Mouse (Mus musculus) embryonic facial prominence, embryonic 14.5 days (tissue): ENCODE data around the gene Phldb1. TPM values are rescaled to one million over a fixed set of nuclear protein-coding genes. Genes with fewer than 3 reads are reported as not detected.
A peak's percentile ranks its signal among the peaks of the same experiment; 100 is the strongest.

Experiments
- ATAC-seq: fragments of 200-750 bp; cut with Nextera tagmentation; 2 replicates; pipeline ENCODE4 v1.8.0; 2017; ENCODE audit warnings: low read depth, moderate number of reproducible peaks, moderate TSS enrichment
- DNase-seq: peaks from one replicate; pipeline ENCODE4 v3.0.0-alpha.2; 2015; ENCODE audit warnings: low spot score
- H3K27ac ChIP-seq: fragments of 300-500 bp; sonication (generic); replicated peaks from 2 replicates; pipeline ENCODE4 v1.5.1; 2014; ENCODE audit warnings: low read depth, mild to moderate bottlenecking, low read length, moderate library complexity
- H3K27me3 ChIP-seq: fragments of 300-500 bp; sonication (generic); replicated peaks from 2 replicates; pipeline ENCODE4 v1.6.1; 2014; ENCODE audit warnings: low read length; ENCODE audit not compliant: control insufficient read depth, insufficient read depth
- H3K36me3 ChIP-seq: fragments of 300-500 bp; sonication (generic); 2 replicates; pipeline ENCODE4 v1.6.1; 2014; ENCODE audit warnings: low read length, mixed read lengths; ENCODE audit not compliant: control insufficient read depth, insufficient read depth
- H3K4me1 ChIP-seq: fragments of 300-500 bp; sonication (generic); 2 replicates; pipeline ENCODE4 v1.6.1; 2014; ENCODE audit warnings: antibody characterized with exemption, low read length; ENCODE audit not compliant: control insufficient read depth, insufficient read depth
- H3K4me2 ChIP-seq: fragments of 300-500 bp; sonication (generic); 2 replicates; pipeline ENCODE4 v1.6.1; 2014; ENCODE audit warnings: low read depth, mild to moderate bottlenecking, low read length, moderate library complexity, mixed read lengths
- H3K4me3 ChIP-seq: fragments of 300-500 bp; sonication (generic); 2 replicates; pipeline ENCODE4 v1.5.1; 2014; ENCODE audit warnings: low read depth, mild to moderate bottlenecking, low read length
- H3K9ac ChIP-seq: fragments of 300-500 bp; sonication (generic); 2 replicates; pipeline ENCODE4 v1.6.1; 2014; ENCODE audit warnings: low read depth, mild to moderate bottlenecking, low read length, moderate library complexity, mixed read lengths
- H3K9me3 ChIP-seq: fragments of 300-500 bp; sonication (generic); 2 replicates; pipeline ENCODE4 v1.6.1; 2016; ENCODE audit warnings: low read length; ENCODE audit not compliant: control insufficient read depth
- WGBS: fragments of 180-500 bp; shearing (Covaris S2); extraction: QIAGEN DNeasy Blood & Tissue Kit; methylation state at CpG from one replicate; pipeline ENCODE4 v1.1.7; 2014; 5-methylcytosine and 5-hydroxymethylcytosine counted together
- polyA plus RNA-seq: library from polyadenylated mRNA; unstranded; fragments of >200 nt; fragmentation: Nextera tagmentation; extraction: Ambion mirVana; gene quantifications from 2 replicates; pipeline ENCODE4 v1.2.1, GENCODE M21; 2014

Phldb1 gene
- polyA plus RNA-seq, 1 experiment from 2014 or later = 40.3 TPM

DNA sequence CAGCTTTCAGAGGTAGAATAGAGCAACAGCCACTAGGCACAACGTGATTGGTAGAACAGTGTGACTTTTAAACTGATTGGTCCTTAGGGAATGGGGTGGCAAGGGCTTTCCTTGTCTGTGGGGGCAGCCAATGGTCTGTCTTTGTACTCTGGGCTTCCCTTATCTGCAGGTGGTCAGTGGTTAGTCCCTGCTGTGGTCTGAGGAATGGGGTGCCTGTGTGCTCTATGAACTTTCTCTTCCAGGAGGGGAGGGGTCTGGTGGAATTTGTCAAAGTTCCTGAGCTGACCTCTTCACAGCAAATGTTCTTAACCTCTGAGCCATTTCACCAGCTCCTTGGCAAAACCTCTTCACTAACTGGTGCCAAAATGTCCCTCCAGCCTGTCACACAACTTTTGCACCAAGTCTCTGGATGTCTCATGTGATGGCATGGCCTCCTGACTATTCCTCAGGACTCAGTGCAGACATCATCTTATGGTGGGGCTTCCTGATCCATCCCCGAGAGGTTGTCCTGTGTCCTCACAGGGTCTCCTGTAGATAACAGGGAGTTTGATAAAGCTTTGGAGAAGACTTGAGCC, 62.6 kb downstream of the Phldb1 start:
- no peak for ATAC-seq
- Histone ChIP-seq H3K4me1 (no peaks in the 10 kb centered on the region), H3K9ac (no peak overlapping the region), H3K27ac (no peak overlapping the region), H3K4me2 (no peak overlapping the region), H3K36me3 (no peaks in the 10 kb centered on the region), H3K27me3 (no peaks in the 10 kb centered on the region), H3K4me3 (no peak overlapping the region), H3K9me3 (no peaks in the 10 kb centered on the region)
- DNase-seq = no peak
- 74% methylated on average over 2 of the region's 2 CpGs for WGBS

DNA sequence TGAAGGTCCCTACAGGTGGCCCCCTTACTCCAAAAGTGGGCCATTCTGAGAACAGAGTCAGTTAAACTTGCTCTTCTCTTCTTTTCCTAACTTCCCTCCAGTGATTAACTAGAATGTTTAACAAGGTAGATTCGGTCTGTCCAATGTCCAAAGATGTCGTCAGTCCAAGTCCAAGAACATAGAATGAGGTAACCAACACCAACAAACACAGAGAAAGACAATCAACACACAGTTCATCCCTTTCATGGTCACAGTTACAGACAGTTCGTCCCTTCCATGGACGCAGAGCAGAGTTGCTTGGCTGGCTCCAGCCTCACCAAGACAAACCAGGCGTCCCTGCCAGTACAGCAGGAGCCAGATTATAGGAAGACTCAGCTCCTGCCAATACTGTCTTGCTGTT, 63.6 kb downstream of the Phldb1 start:
- no peaks in the 10 kb centered on the region for H3K27me3 ChIP-seq
- H3K9me3 ChIP-seq = no peaks in the 10 kb centered on the region
- no peak overlapping the region for H3K4me2 ChIP-seq
- H3K4me3 ChIP-seq = no peak overlapping the region
- 85% methylated on average over 5 of the region's 5 CpGs for WGBS
- no peaks in the 10 kb centered on the region for H3K4me1 ChIP-seq
- H3K36me3 ChIP-seq = no peaks in the 10 kb centered on the region
- H3K27ac ChIP-seq = no peak overlapping the region
- no peak overlapping the region for H3K9ac ChIP-seq
- ATAC-seq (no peak), DNase-seq (no peak)

DNA sequence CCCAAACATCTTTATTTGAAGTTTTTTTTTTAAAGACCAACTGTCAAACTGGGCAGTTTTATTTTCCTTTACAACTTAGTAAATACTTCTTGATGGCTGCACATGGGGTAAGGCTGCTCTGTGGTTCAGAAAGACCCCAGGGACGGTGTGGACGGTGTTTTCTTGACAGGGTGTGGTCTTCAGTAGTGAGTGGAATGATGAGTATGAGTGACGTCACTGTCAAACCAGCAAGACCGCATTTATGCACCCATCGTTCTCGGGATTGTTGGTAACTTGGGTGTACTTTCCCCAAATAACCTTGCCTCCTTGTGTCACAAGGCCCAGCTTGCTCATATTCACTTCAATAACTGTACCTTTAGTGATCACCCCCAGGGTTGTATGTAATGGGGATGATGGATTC, 71.3 kb downstream of the Phldb1 start:
- Histone ChIP-seq H3K4me2 (no peak overlapping the region), H3K36me3 (no peaks in the 10 kb centered on the region), H3K4me3 (no peak overlapping the region), H3K27me3 (no peaks in the 10 kb centered on the region), H3K9me3 (no peaks in the 10 kb centered on the region), H3K27ac (no peak overlapping the region), H3K4me1 (no peaks in the 10 kb centered on the region), H3K9ac (no peak overlapping the region)
- whole genome bisulfite sequencing = 84% methylated on average over 6 of the region's 6 CpGs
- no peak for ATAC-seq
- DNase-seq = no peak

DNA sequence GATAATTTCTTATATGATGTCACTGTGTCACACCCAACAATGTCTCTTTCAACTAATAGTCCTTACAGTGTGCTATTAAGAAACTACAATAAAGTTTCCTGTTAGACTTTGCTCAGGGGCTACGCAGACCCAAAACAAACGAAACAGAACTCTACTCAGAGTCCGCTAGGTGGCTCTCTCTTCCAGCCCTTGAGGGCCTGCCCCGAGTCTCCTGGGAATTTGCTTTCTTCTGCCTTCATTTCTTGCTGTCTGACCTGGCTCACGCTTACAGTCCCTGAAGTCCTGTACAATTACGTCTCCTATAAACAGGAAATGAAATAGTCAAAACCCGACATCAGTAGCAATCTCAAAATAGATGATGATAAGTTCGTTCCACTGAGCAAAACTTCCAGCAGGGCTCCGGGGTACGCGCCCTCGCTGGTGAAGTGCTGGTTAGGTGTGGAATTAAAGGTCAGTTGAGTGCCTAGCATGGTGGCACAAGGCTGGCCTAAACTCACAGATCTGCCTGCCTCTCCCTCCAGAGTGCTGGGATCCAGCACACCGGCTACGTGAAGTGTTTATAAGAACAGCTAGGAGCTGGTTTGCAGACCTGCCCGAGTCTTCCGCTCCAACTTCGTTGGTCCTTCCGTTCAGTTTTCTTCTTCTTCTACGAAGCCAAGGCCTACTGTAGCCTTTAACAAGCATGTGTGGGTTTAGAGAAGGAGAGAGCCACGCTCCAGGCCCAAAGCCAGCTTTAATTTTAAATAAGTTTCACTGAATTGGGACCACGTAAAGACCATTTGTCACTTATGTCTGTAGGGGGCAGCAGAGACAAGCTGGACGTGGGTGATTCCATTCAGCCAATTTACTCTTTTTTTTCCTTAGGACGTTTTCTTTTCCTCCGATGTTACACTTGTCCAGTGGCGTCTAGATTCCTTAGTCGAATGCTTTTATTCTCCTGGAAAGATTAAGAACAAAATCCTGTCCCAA, 79.6 kb downstream of the Phldb1 start:
- Histone ChIP-seq H3K36me3 (no peaks in the 10 kb centered on the region), H3K27ac (no peak overlapping the region), H3K27me3 (no peaks in the 10 kb centered on the region), H3K9me3 (no peaks in the 10 kb centered on the region), H3K4me2 (peak overlapping the region; percentile 56), H3K9ac (peak overlapping the region; percentile 51), H3K4me3 (peak overlapping the region; percentile 24), H3K4me1 (peaks cover 5% of the 10 kb centered on the region; the same call in 1 of the 2 replicates)
- ATAC-seq (peak; percentile 45; the same call in 1 of the 2 replicates), DNase-seq (peak; percentile 93)
- 24% methylated on average over 26 of the region's 26 CpGs for WGBS

DNA sequence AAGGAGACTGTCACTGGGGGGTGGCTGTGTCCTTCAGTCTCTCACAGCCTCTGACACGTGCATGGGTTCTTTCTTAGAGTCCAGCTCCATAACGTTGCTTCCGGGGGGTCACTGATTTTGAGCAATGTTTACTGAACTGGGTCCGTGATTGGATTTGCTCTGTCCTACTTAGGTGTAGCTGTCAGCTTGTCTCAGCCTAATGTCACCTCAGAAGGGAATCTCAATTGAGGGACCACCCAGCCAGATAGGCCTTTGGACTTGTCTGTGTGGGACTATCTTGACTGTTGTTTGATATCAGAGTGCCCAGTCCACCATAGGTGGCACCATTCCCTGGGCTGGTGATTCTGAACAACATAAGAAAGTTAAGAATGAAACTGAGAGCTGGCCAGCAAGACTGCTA, 81.1 kb downstream of the Phldb1 start:
- no peak overlapping the region for H3K9ac ChIP-seq
- H3K4me2 ChIP-seq = no peak overlapping the region
- no peaks in the 10 kb centered on the region for H3K27me3 ChIP-seq
- no peak overlapping the region for H3K4me3 ChIP-seq
- H3K27ac ChIP-seq = no peak overlapping the region
- DNase-seq (no peak), ATAC-seq (no peak)
- no peaks in the 10 kb centered on the region for H3K36me3 ChIP-seq
- H3K9me3 ChIP-seq = no peaks in the 10 kb centered on the region
- H3K4me1 ChIP-seq = peaks cover 5% of the 10 kb centered on the region; the same call in 1 of the 2 replicates
- 77% methylated on average over 4 of the region's 4 CpGs for WGBS

DNA sequence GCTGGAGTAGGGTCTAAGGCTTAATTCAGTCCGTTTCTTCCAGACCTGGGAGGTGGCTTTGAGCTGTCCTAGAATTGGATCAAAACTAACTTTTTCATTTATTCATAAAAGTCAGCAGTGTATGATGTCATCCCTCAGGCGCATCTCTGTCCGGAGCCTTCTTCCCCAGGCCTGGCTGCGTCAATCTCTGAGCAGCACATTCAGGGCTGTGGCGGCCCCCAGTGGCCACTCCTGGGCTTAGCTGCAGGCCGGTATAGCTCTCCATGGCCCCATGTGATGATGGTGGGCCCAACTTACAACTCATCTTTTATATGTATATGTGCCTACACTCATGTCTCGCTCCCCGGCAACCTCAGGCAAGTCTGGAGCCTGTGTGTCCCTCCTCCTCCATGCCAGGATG, 83.0 kb downstream of the Phldb1 start:
- ATAC-seq (peak; percentile 81), DNase-seq (peak; percentile 73)
- H3K9ac ChIP-seq = no peak overlapping the region
- H3K4me2 ChIP-seq = no peak overlapping the region
- no peaks in the 10 kb centered on the region for H3K27me3 ChIP-seq
- H3K4me3 ChIP-seq = no peak overlapping the region
- H3K27ac ChIP-seq = no peak overlapping the region
- H3K4me1 ChIP-seq = peaks cover 5% of the 10 kb centered on the region; the same call in 1 of the 2 replicates
- no peaks in the 10 kb centered on the region for H3K36me3 ChIP-seq
- WGBS = 14% methylated on average over 8 of the region's 8 CpGs
- no peaks in the 10 kb centered on the region for H3K9me3 ChIP-seq

DNA sequence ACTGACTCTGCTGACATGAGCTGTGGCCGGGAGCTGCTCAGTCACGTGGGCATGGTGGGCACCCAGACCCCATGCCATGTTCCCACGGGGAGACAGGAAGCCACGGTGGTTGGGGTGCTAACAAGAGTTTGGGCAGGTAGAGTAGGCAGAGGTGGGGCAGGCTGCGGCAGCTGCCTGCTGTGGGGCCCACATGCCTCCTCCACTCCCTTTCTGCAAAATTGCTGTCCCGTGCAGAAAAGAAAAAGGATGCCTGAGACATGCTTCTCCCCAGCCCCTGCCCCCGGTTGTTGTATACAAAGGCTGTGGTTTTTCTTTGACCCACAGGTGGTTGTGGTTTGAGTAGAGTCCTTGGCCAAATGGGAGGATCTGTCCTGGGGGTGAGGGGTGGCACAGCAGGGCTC, 86.1 kb downstream of the Phldb1 start:
- no peaks in the 10 kb centered on the region for H3K27me3 ChIP-seq
- whole genome bisulfite sequencing = 68% methylated on average over 7 of the region's 7 CpGs
- H3K36me3 ChIP-seq = no peaks in the 10 kb centered on the region
- H3K27ac ChIP-seq = no peak overlapping the region
- H3K9ac ChIP-seq = 0 out of 2 replicates have a peak overlapping the region, but pooled peaks have one; percentile 14
- H3K4me2 ChIP-seq = no peak overlapping the region
- H3K9me3 ChIP-seq = no peaks in the 10 kb centered on the region
- ATAC-seq (no peak), DNase-seq (no peak)
- H3K4me1 ChIP-seq = no peaks in the 10 kb centered on the region
- H3K4me3 ChIP-seq = no peak overlapping the region

DNA sequence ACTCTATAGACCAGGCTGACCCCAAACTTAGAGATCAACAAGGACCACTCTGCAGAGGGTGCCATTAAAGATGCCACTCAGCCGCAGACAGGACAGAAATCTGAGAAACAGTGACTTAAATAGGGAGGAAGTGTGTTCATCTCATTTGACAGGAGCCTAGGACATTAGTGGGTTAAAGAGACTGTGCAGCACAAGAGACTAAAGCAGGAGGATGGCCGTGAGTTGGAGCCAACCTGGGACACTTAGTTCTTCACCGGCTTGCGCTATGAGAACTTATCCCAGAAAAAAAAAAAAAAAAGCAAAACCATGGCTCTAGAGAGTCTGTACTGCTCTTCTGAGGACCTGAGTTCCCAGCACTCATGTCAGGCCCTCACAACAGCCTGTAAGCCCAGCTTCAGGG, 87.3 kb downstream of the Phldb1 start:
- WGBS = 81% methylated on average over 4 of the region's 4 CpGs
- ATAC-seq = no peak

More for the DNA sequence above, 87.3 kb downstream of the Phldb1 start:
- H3K4me3 ChIP-seq = no peak overlapping the region
- no peaks in the 10 kb centered on the region for H3K4me1 ChIP-seq
- no peak overlapping the region for H3K27ac ChIP-seq
- H3K9ac ChIP-seq = no peak overlapping the region
- no peak for DNase-seq
- H3K36me3 ChIP-seq = no peaks in the 10 kb centered on the region
- no peak overlapping the region for H3K4me2 ChIP-seq
- H3K9me3 ChIP-seq = no peaks in the 10 kb centered on the region
- H3K27me3 ChIP-seq = no peaks in the 10 kb centered on the region
